Mouse (Mus musculus): ENCODE measurements around the gene Spock1.

DNA sequence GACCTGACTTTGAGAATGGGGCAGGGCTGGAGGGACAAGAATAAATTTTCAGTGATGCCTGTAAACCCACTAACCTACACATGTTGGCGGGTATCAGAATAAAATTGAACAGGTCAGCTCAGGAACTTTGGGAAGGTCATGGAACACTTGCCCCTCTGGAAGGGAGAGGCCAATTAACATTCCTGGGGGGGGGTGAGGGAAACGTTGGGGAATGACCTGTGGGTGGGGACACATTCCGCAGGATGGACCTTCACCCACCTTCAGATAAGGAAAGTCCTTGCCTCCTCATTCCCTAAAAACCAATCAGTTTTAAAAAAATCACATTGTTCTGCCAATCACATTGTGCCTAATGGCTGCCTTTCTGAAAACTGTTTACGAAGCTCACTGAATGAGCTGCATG is 352.9 kb downstream of the Spock1 start:
- no peak for TF ChIP-seq GATA1 (IDR thresholded peaks at IDR 0.05; ENCODE audit: low read length)
- TF ChIP-seq TAL1 (IDR thresholded peaks at IDR 0.05; ENCODE audit: low read length) = no peak

Data from erythroblast, embryonic 14.5 days (primary cell).